Mouse (Mus musculus) heart, adult 2 months (tissue): Measurements from ENCODE around the gene Klhdc9. TPM values are rescaled to one million over a fixed set of nuclear protein-coding genes. Genes with fewer than 3 reads are reported as not detected.
A peak's percentile ranks its signal among the peaks of the same experiment; 100 is the strongest.

Experiments used
- DNase-seq, 2 experiments: peaks; one replicate each; pipeline ENCODE4 v3.0.0; 2021
- H3K27ac ChIP-seq: fragments of 200-600 bp; 2 replicates; pipeline ENCODE4 v1.8.1; 2022
- H3K27me3 ChIP-seq: fragments of 200-500 bp; 2 replicates; pipeline ENCODE4 v1.6.1; 2012; ENCODE audit warnings: mild to moderate bottlenecking, low read length, inconsistent platforms, mixed read lengths; ENCODE audit not compliant: control insufficient read depth, insufficient read depth
- H3K36me3 ChIP-seq: fragments of 200-500 bp; 2 replicates; pipeline ENCODE4 v1.6.1; 2012; ENCODE audit warnings: low read length, inconsistent platforms; ENCODE audit not compliant: control insufficient read depth, insufficient read depth
- H3K4me1 ChIP-seq: fragments of 200-500 bp; 2 replicates; pipeline ENCODE4 v1.6.1; 2011; ENCODE audit warnings: low read length; ENCODE audit not compliant: control insufficient read depth, insufficient read depth
- H3K4me3 ChIP-seq: fragments of 200-600 bp; 2 replicates; pipeline ENCODE4 v1.8.1; 2022
- H3K79me2 ChIP-seq: fragments of 200-500 bp; replicated peaks from 2 replicates; pipeline ENCODE4 v1.6.1; 2012; ENCODE audit warnings: mild to moderate bottlenecking, inconsistent platforms, low read length, moderate library complexity, mixed read lengths; ENCODE audit not compliant: control insufficient read depth, insufficient read depth
- H3K9ac ChIP-seq: fragments of 200-500 bp; 2 replicates; pipeline ENCODE4 v1.6.1; 2012; ENCODE audit warnings: low read depth, mild to moderate bottlenecking, control low read depth, inconsistent platforms, low read length, mixed read lengths
- CTCF ChIP-seq: fragments of 200-600 bp; IDR thresholded peaks from 2 replicates; pipeline ENCODE4 v1.8.1; 2022; ENCODE audit warnings: antibody characterized with exemption, mild to moderate bottlenecking, moderate library complexity
- EP300 ChIP-seq: fragments of 200-500 bp; IDR thresholded peaks from 2 replicates; pipeline ENCODE4 v1.6.1; 2011; ENCODE audit warnings: low read depth, low read length, control low read depth; ENCODE audit not compliant: insufficient read depth
- POLR2A ChIP-seq: fragments of 200-500 bp; IDR thresholded peaks from 2 replicates; pipeline ENCODE4 v1.6.1; 2011; ENCODE audit warnings: mild to moderate bottlenecking, low read depth, low read length, control low read depth; ENCODE audit not compliant: insufficient read depth
- WGBS: fragments of 180-500 bp; shearing (Covaris S2); methylation state at CpG from one replicate; pipeline ENCODE4 v1.1.7; 2018; 5-methylcytosine and 5-hydroxymethylcytosine counted together
- intact Hi-C: fragments of 180-260 bp; cut with DNase I; formaldehyde crosslinking; loops from one replicate; pipeline ENCODE4 v1.15.1; 2025
- polyA plus RNA-seq: library from polyadenylated mRNA; depleted of rRNA; stranded (reverse); fragments of >200 nt; gene quantifications from 2 replicates; pipeline ENCODE4 v1.2.3, GENCODE M21; 2012
- total RNA-seq, 2 experiments: library from RNA; stranded (reverse); gene quantifications; 2 replicates each; pipeline ENCODE4 v1.2.3; 2021

Klhdc9 gene
- total and polyA plus RNA-seq, 3 experiments, result 0.16 to 0.25 TPM; not detected in 1

- WGBS, result 68% methylated on average over 15 of the region's 15 CpGs
- Histone ChIP-seq H3K36me3 (no peaks in the 10 kb centered on the region), H3K4me1 (no peaks in the 10 kb centered on the region), H3K9ac (0 out of 2 replicates have a peak within 1 kb of the TSS, but pooled peaks have one; percentile 17), H3K79me2 (no peaks in the 10 kb centered on the region), H3K27ac (peak within 1 kb of the TSS; percentile 7; the same call in 1 of the 2 replicates), H3K4me3 (no peak within 1 kb of the TSS), H3K27me3 (no peaks in the 10 kb centered on the region)
- DNase-seq, result peak; percentile 51 to 83
- intact Hi-C loops, result no loop called here
- TF ChIP-seq EP300 (no peak), POLR2A (0 out of 2 replicates have a peak, but pooled peaks have one; percentile 30), CTCF (no peak)
These were observed 27.9 kb upstream of the Klhdc9 start, which contains the start of gene Arhgap30 for GRCm38 (mm10) chr1:171388376-171389102. TSS of gene Arhgap30 (plus strand) at chr1:171388954.

- Histone ChIP-seq H3K4me3 (no peak overlapping the region), H3K79me2 (no peaks in the 10 kb centered on the region), H3K27me3 (no peaks in the 10 kb centered on the region; the same call in 1 of the 2 replicates), H3K4me1 (no peaks in the 10 kb centered on the region), H3K9ac (no peak overlapping the region), H3K27ac (no peak overlapping the region), H3K36me3 (no peaks in the 10 kb centered on the region)
- DNase-seq, result no peak
- TF ChIP-seq CTCF (peak; percentile 28; the same call in 1 of the 2 replicates), EP300 (no peak)
- WGBS, result 49% methylated on average over 6 of the region's 6 CpGs
- intact Hi-C loops, result no loop called here
These were observed 26.5 kb upstream of the Klhdc9 start for GRCm38 (mm10) chr1:171387099-171387498.

GRCm38 (mm10) chr1:171385171-171385570 lies 24.6 kb upstream of the Klhdc9 start:
- no peaks in the 10 kb centered on the region for H3K79me2 ChIP-seq
- 0 out of 2 replicates have a peak, but pooled peaks have one; percentile 3 for TF ChIP-seq CTCF
- no peak for TF ChIP-seq EP300
- 61% methylated on average over 9 of the region's 9 CpGs for WGBS
- DNase-seq, result no peak
- H3K27ac ChIP-seq, result no peak overlapping the region
- intact Hi-C loops, result no loop called here
- H3K9ac ChIP-seq, result no peak overlapping the region
- peaks cover 2% of the 10 kb centered on the region; the same call in 1 of the 2 replicates for H3K4me1 ChIP-seq
- H3K27me3 ChIP-seq, result no peaks in the 10 kb centered on the region; the same call in 1 of the 2 replicates
- H3K4me3 ChIP-seq, result no peak overlapping the region
- no peaks in the 10 kb centered on the region for H3K36me3 ChIP-seq

GRCm38 (mm10) chr1:171384361-171384760 lies 23.8 kb upstream of the Klhdc9 start:
- Histone ChIP-seq H3K79me2 (no peaks in the 10 kb centered on the region), H3K27me3 (no peaks in the 10 kb centered on the region; the same call in 1 of the 2 replicates), H3K4me3 (no peak overlapping the region), H3K27ac (no peak overlapping the region), H3K36me3 (no peaks in the 10 kb centered on the region), H3K9ac (no peak overlapping the region), H3K4me1 (peaks cover 2% of the 10 kb centered on the region; the same call in 1 of the 2 replicates)
- DNase-seq, result no peak
- 61% methylated on average over 9 of the region's 9 CpGs for WGBS
- TF ChIP-seq EP300 (no peak), CTCF (no peak), POLR2A (no peak)
- intact Hi-C loops, result no loop called here

- Histone ChIP-seq H3K79me2 (no peaks in the 10 kb centered on the region), H3K36me3 (no peaks in the 10 kb centered on the region), H3K27me3 (no peaks in the 10 kb centered on the region; the same call in 1 of the 2 replicates), H3K27ac (no peak overlapping the region), H3K9ac (no peak overlapping the region), H3K4me1 (peaks cover 2% of the 10 kb centered on the region; the same call in 1 of the 2 replicates), H3K4me3 (no peak overlapping the region)
- 86% methylated on average over 11 of the region's 11 CpGs for WGBS
- no peak for DNase-seq
- no peak for TF ChIP-seq POLR2A
- peak; percentile 27; the same call in 1 of the 2 replicates for TF ChIP-seq CTCF
- no peak for TF ChIP-seq EP300
- intact Hi-C loops, result no loop called here
These were observed 21.6 kb upstream of the Klhdc9 start for GRCm38 (mm10) chr1:171382096-171382620.
